Mouse (Mus musculus) ovary, postnatal 10 days (tissue): ENCODE measurements around the gene Olfr1250.
"Not testable (repeated sequence)": the region's sequence is repeated elsewhere in the genome, so short reads cannot be mapped to it uniquely, and the experiment has no call there.

Source experiments
- DNase-seq: peaks from one replicate; pipeline ENCODE4 v3.0.0; 2022; ENCODE audit warnings: low spot score

The Olfr1250 gene

DNA sequence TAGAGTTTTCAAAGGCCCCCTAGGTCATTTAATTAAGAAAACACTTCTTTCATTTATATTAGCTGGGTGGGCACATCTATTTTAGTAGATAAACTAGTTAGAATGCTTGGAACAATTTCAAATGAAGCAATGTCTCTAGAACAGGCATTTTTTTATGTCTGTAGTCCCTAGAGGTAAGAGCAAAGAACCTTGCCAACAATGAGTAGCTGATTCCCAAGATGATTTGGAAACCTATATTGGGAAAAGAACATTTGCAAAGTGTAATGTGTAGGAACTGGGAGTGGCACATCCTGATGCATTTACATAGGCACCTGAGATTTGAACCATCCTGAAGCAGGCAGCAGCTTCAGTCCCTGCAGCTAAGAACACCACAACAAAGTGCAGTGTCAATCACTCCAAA, at the start of gene Olfr1250:
TSS of gene Olfr1250 (minus strand) at position 101 of the 400 bp plus-strand sequence.
- no peak for DNase-seq

DNA sequence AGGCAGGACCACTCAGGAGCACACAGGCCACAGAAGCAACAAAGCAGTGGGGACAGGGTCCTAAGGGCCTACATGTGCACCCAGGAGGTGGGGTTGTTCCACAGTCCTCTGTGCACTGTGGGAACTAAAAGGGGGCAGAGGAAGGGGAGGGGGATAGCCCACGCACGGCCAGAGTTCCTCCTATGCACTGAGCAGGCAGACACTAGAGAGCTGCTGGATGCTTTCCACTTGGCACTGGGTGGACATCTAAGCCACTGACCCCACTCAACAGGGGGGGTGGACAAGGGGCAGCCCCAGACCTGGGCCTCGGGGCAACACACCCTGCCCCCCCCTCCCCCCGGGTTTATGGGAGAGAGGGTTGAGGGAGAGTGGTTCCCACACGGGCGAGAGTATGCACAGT, 30.7 kb upstream of the Olfr1250 start:
- no peak for DNase-seq

DNA sequence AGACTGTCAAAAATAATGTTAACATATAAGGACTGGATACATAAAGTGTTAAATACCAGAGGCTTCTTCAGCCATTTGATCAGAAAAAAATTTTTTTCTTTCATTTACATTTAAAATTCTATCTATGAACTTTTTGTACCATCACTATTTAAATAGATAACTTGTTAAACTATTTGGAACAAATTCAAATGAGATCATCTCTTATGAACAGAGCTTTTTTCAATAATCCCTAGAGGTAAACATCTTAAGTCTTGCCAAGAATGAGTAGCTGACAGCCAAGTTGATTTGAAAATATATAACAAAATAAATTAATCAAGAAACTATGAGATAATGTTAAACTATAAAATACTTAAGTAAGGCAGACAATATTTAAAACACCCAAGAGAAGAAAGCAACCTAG, 10.6 kb upstream of the Olfr1250 start, which contains the start of gene Olfr1251:
TSS of gene Olfr1251 (minus strand) at position 101 of the 400 bp plus-strand sequence.
- DNase-seq = no peak

DNA sequence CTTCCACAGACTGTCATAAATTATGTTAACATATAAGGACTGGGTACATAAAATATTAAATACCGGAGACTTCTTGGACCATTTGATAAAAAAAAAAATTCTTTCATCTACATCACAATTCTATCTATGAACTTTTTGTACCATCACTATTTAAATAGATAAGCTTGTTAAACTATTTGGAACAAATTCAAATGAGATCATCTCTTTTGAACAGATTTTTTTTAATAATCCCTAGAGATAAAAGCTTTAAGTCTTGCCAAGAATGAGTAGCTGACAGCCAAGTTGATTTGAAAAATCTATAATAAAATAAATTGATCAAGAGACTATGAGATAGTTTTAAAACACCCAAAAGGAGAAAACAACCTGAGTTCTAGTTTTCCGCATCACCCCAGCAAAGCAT, 26.4 kb downstream of the Olfr1250 start, which contains the start of gene Olfr1249:
TSS of gene Olfr1249 (minus strand) at position 101 of the 400 bp plus-strand sequence.
- no peak for DNase-seq

DNA sequence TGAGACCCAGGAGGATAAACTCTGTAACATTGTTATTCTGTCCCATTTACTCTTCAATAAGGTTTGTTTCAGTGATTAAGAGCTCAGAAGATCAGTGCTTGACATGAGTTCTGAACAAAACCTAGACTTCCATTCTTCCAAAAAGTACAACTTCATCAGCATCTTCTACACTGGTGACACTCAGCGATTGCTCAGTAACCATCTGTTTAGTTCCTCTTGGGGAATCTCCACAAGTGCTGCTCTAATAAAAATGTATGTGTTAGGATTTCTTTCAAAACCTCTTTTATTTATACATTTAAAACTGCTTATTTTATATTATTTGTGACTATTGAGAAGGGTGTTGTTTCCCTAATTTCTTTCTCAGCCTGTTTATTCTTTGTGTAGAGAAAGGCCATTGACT, 43.1 kb downstream of the Olfr1250 start, which contains the start of gene Olfr1248:
TSS of gene Olfr1248 (minus strand) at position 101 of the 400 bp plus-strand sequence.
- DNase-seq = not testable (repeated sequence)

DNA sequence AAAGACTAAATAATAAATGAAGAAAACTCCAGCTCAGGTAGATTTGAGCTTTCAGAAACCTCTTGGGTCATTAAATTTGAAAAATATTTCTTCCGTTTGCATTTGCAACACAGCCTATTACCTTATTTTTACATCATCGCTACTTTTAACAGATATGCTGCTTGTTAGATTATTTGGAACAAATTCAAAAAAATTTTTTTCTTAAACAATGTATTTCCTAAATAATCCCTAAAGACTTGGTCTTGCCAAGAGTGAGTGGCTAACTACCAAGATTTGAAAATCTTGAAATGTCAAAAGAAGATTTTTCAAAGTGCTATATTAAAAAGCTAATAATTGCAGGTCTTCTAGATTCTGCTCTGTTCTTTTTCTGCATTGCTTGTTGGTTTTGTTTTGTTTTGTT, 47.2 kb downstream of the Olfr1250 start, which contains the start of gene Olfr1247:
TSS of gene Olfr1247 (minus strand) at position 101 of the 400 bp plus-strand sequence.
- DNase-seq = no peak
